Mouse (Mus musculus): Measurements from ENCODE around the gene Met. TPM values are rescaled to one million over a fixed set of nuclear protein-coding genes. Genes with fewer than 3 reads are reported as not detected.

Met gene
- polyA plus RNA-seq, 1 experiment from 2014 or later = 1.8 TPM

- no peaks in the 10 kb centered on the region for H3K27me3 ChIP-seq (replicated peaks; ENCODE audit: control insufficient read depth, insufficient read depth, low read length)
- WGBS = 79% methylated on average over 5 of the region's 5 CpGs
- no peaks in the 10 kb centered on the region for H3K9me3 ChIP-seq (ENCODE audit: control insufficient read depth, low read length)
- no peaks in the 10 kb centered on the region for H3K36me3 ChIP-seq (ENCODE audit: control insufficient read depth, insufficient read depth, low read length)
- H3K4me2 ChIP-seq (ENCODE audit: low read length) = no peak overlapping the region
- no peaks in the 10 kb centered on the region for H3K4me1 ChIP-seq (ENCODE audit: control insufficient read depth, insufficient read depth, low read depth, low read length)
- H3K27ac ChIP-seq (ENCODE audit: low read depth, low read length) = no peak overlapping the region
- no peak overlapping the region for H3K9ac ChIP-seq (ENCODE audit: low read depth, low read length)
- no peak for ATAC-seq
- no peak overlapping the region for H3K4me3 ChIP-seq (ENCODE audit: low read length)
These were observed 135.8 kb downstream of the Met start for GRCm38 (mm10) chr6:17599373-17599772.

- Histone ChIP-seq H3K9me3 (ENCODE audit: control insufficient read depth, low read length) (no peaks in the 10 kb centered on the region), H3K27me3 (replicated peaks; ENCODE audit: control insufficient read depth, insufficient read depth, low read length) (no peaks in the 10 kb centered on the region), H3K27ac (ENCODE audit: low read depth, low read length) (no peak overlapping the region), H3K36me3 (ENCODE audit: control insufficient read depth, insufficient read depth, low read length) (no peaks in the 10 kb centered on the region), H3K4me3 (ENCODE audit: low read length) (no peak overlapping the region), H3K4me1 (ENCODE audit: control insufficient read depth, insufficient read depth, low read depth, low read length) (no peaks in the 10 kb centered on the region), H3K9ac (ENCODE audit: low read depth, low read length) (no peak overlapping the region), H3K4me2 (ENCODE audit: low read length) (no peak overlapping the region)
- 61% methylated on average over 2 of the region's 2 CpGs for whole genome bisulfite sequencing
- ATAC-seq = no peak
These were observed 137.9 kb downstream of the Met start for GRCm38 (mm10) chr6:17601526-17601925.

- H3K27me3 ChIP-seq (replicated peaks; ENCODE audit: control insufficient read depth, insufficient read depth, low read length) = no peaks in the 10 kb centered on the region
- WGBS = 94% methylated on average over 1 of the region's 1 CpGs
- ATAC-seq = no peak
These were observed 143.3 kb downstream of the Met start for GRCm38 (mm10) chr6:17606915-17607314.

GRCm38 (mm10) chr6:17611352-17612010 lies 147.9 kb downstream of the Met start:
- no peak overlapping the region for H3K9ac ChIP-seq (ENCODE audit: low read depth, low read length)
- no peaks in the 10 kb centered on the region for H3K4me1 ChIP-seq (ENCODE audit: control insufficient read depth, insufficient read depth, low read depth, low read length)
- H3K9me3 ChIP-seq (ENCODE audit: control insufficient read depth, low read length) = no peaks in the 10 kb centered on the region
- H3K4me3 ChIP-seq (ENCODE audit: low read length) = no peak overlapping the region
- H3K27ac ChIP-seq (ENCODE audit: low read depth, low read length) = no peak overlapping the region
- 90% methylated on average over 11 of the region's 11 CpGs for WGBS
- H3K4me2 ChIP-seq (ENCODE audit: low read length) = no peak overlapping the region
- no peaks in the 10 kb centered on the region for H3K36me3 ChIP-seq (ENCODE audit: control insufficient read depth, insufficient read depth, low read length)
- no peaks in the 10 kb centered on the region for H3K27me3 ChIP-seq (replicated peaks; ENCODE audit: control insufficient read depth, insufficient read depth, low read length)
- no peak for ATAC-seq

More at GRCm38 (mm10) chr6:17606915-17607314, 143.3 kb downstream of the Met start:
- H3K9me3 ChIP-seq (ENCODE audit: control insufficient read depth, low read length) = no peaks in the 10 kb centered on the region
- H3K9ac ChIP-seq (ENCODE audit: low read depth, low read length) = no peak overlapping the region
- H3K4me1 ChIP-seq (ENCODE audit: control insufficient read depth, insufficient read depth, low read depth, low read length) = no peaks in the 10 kb centered on the region
- no peak overlapping the region for H3K4me2 ChIP-seq (ENCODE audit: low read length)
- no peak overlapping the region for H3K4me3 ChIP-seq (ENCODE audit: low read length)
- no peak overlapping the region for H3K27ac ChIP-seq (ENCODE audit: low read depth, low read length)
- no peaks in the 10 kb centered on the region for H3K36me3 ChIP-seq (ENCODE audit: control insufficient read depth, insufficient read depth, low read length)

- H3K4me1 ChIP-seq (ENCODE audit: control insufficient read depth, insufficient read depth, low read depth, low read length) = no peaks in the 10 kb centered on the region
- no peaks in the 10 kb centered on the region for H3K36me3 ChIP-seq (ENCODE audit: control insufficient read depth, insufficient read depth, low read length)
- no peak overlapping the region for H3K4me2 ChIP-seq (ENCODE audit: low read length)
- no peak overlapping the region for H3K4me3 ChIP-seq (ENCODE audit: low read length)
- WGBS = 90% methylated on average over 4 of the region's 4 CpGs
- ATAC-seq = no peak
- H3K27ac ChIP-seq (ENCODE audit: low read depth, low read length) = no peak overlapping the region
- H3K9ac ChIP-seq (ENCODE audit: low read depth, low read length) = no peak overlapping the region
- H3K9me3 ChIP-seq (ENCODE audit: control insufficient read depth, low read length) = no peaks in the 10 kb centered on the region
- no peaks in the 10 kb centered on the region for H3K27me3 ChIP-seq (replicated peaks; ENCODE audit: control insufficient read depth, insufficient read depth, low read length)
These were observed 149.1 kb downstream of the Met start for GRCm38 (mm10) chr6:17612652-17613051.

GRCm38 (mm10) chr6:17620823-17621222 lies 157.2 kb downstream of the Met start:
- no peak overlapping the region for H3K4me3 ChIP-seq (ENCODE audit: low read length)
- H3K4me1 ChIP-seq (ENCODE audit: control insufficient read depth, insufficient read depth, low read depth, low read length) = no peaks in the 10 kb centered on the region
- H3K27ac ChIP-seq (ENCODE audit: low read depth, low read length) = no peak overlapping the region
- no peaks in the 10 kb centered on the region for H3K36me3 ChIP-seq (ENCODE audit: control insufficient read depth, insufficient read depth, low read length)
- H3K27me3 ChIP-seq (replicated peaks; ENCODE audit: control insufficient read depth, insufficient read depth, low read length) = no peaks in the 10 kb centered on the region
- ATAC-seq = no peak
- no peak overlapping the region for H3K4me2 ChIP-seq (ENCODE audit: low read length)
- no peaks in the 10 kb centered on the region for H3K9me3 ChIP-seq (ENCODE audit: control insufficient read depth, low read length)
- H3K9ac ChIP-seq (ENCODE audit: low read depth, low read length) = no peak overlapping the region
- WGBS = 88% methylated on average over 4 of the region's 4 CpGs

GRCm38 (mm10) chr6:17621436-17621835 lies 157.8 kb downstream of the Met start:
- WGBS = 74% methylated on average over 3 of the region's 3 CpGs
- Histone ChIP-seq H3K27me3 (replicated peaks; ENCODE audit: control insufficient read depth, insufficient read depth, low read length) (no peaks in the 10 kb centered on the region), H3K27ac (ENCODE audit: low read depth, low read length) (no peak overlapping the region), H3K4me3 (ENCODE audit: low read length) (no peak overlapping the region), H3K4me1 (ENCODE audit: control insufficient read depth, insufficient read depth, low read depth, low read length) (no peaks in the 10 kb centered on the region), H3K9me3 (ENCODE audit: control insufficient read depth, low read length) (no peaks in the 10 kb centered on the region), H3K36me3 (ENCODE audit: control insufficient read depth, insufficient read depth, low read length) (no peaks in the 10 kb centered on the region), H3K4me2 (ENCODE audit: low read length) (no peak overlapping the region), H3K9ac (ENCODE audit: low read depth, low read length) (no peak overlapping the region)
- no peak for ATAC-seq

Other genes with a start within 250 kb of the Met start
- gene Cav2, start 182.6 kb upstream of the Met start, polyA plus RNA-seq (2015; fragmentation: Nextera tagmentation; extraction: Ambion mirVana) = 21.8 and 24.2 TPM in 2 replicates
- gene Cav1, start 157.5 kb upstream of the Met start, polyA plus RNA-seq (2015; fragmentation: Nextera tagmentation; extraction: Ambion mirVana) = 45.8 and 46.0 TPM in 2 replicates
- gene Capza2, start 172.4 kb downstream of the Met start, polyA plus RNA-seq (2015; fragmentation: Nextera tagmentation; extraction: Ambion mirVana) = 254 and 258 TPM in 2 replicates
- 50.8 and 56.3 TPM in 2 replicates for gene St7, start 229.1 kb downstream of the Met start, polyA plus RNA-seq (2015; fragmentation: Nextera tagmentation; extraction: Ambion mirVana)